Mouse (Mus musculus): ENCODE results near the gene Myh7.
"Not testable (repeated sequence)": the region's sequence is repeated elsewhere in the genome, so short reads cannot be mapped to it uniquely, and the experiment has no call there.

GRCm38 (mm10) chr14:54947008-54947407 lies 47.4 kb downstream of the Myh7 start:
- TF ChIP-seq CTCF (IDR thresholded peaks at IDR 0.05; ENCODE audit: low read depth, low read length); GATA1 (IDR thresholded peaks at IDR 0.05; ENCODE audit: borderline replicate concordance, low read length): not testable (repeated sequence)
